Mouse (Mus musculus): ENCODE data around the gene Gm21190. TPM values are rescaled to one million over a fixed set of nuclear protein-coding genes. Genes with fewer than 3 reads are reported as not detected.
A peak's percentile ranks its signal among the peaks of the same experiment; 100 is the strongest.
"Not testable (repeated sequence)": the region's sequence is repeated elsewhere in the genome, so short reads cannot be mapped to it uniquely, and the experiment has no call there.

The Gm21190 gene
- polyA plus RNA-seq, 2 experiments = not detected

DNA sequence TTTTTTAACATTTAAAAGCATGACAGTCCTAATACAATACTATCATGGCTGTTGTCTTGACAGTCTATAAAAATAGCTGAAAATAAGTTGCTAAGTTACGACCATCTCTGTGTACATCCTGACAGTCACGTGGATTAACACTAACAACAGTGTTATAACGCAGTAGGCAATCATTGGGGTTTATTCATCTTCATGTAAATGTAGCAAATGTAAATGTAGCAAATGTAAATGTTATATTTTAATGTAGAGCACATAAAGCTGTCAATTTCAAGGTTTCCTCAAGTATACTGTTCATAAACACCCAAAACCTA is 21.8 kb downstream of the Gm21190 start:
- peak; percentile 53 for ATAC-seq (ENCODE audit: low FRiP score, low read depth)

DNA sequence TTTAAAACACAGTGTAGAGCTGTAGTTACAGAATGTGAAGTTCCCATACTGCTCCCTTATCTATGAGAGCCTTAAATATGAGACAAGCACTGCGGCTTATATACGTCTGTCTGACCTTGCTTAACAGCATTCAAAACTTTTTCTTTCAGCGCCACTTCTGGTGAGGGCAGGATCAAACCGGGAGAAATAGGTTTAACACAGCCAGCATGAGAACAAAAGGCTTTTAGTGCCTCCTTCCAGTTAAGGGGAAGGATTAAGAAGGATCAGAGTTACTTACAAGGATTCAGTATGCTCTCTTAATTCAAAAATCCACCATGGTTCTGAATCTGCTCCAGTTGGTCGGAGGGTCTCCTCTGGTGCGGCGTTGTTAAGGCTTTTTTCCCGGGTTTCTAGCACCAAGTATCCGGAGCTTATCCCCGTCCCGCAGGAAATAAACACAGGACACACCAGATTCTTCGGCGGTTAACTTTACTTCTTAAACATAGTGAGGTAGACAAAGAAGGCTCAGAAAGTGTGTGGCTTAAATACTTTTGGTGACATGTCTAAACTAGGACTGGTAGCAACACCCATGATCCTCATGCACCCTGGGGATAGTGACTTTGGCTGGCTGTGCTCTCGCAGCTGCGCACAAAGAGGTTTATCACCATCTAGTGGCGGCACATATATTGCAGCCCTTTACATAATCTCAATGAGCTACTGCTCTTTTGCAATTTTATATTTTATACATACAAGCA is 22.3 kb downstream of the Gm21190 start:
- H3K27me3 ChIP-seq (ENCODE audit: control insufficient read depth, insufficient read depth, low read length) = no peaks in the 10 kb centered on the region
- TF ChIP-seq POLR2A (IDR thresholded peaks at IDR 0.05; ENCODE audit: borderline replicate concordance, extremely low read depth, insufficient read depth, insufficient read length) = no peak
- no peak overlapping the region for H3K9ac ChIP-seq (ENCODE audit: low read depth, low read length, severe bottlenecking)
- ATAC-seq (ENCODE audit: low FRiP score, low read depth) = peak; percentile 65
- peak; percentile 79 for DNase-seq (ENCODE audit: low spot score)
- peak overlapping the region; percentile 13; the same call in 1 of the 2 replicates for H3K4me2 ChIP-seq (replicated peaks; ENCODE audit: low read depth, low read length, severe bottlenecking)
- H3K4me3 ChIP-seq (replicated peaks; ENCODE audit: low read length) = peak overlapping the region; percentile 13
- H3K4me1 ChIP-seq (ENCODE audit: control insufficient read depth, insufficient read depth, low read length) = no peaks in the 10 kb centered on the region
- whole genome bisulfite sequencing = 53% methylated on average over 16 of the region's 16 CpGs
- H3K27ac ChIP-seq (replicated peaks; ENCODE audit: low read depth, low read length) = no peak overlapping the region
- H3K9me3 ChIP-seq (ENCODE audit: control insufficient read depth, low read length) = peaks cover 12% of the 10 kb centered on the region
- H3K36me3 ChIP-seq (ENCODE audit: control insufficient read depth, insufficient read depth, low read length) = no peaks in the 10 kb centered on the region

More for the DNA sequence above, 21.8 kb downstream of the Gm21190 start:
- H3K4me3 ChIP-seq (replicated peaks; ENCODE audit: low read length) = no peak overlapping the region
- H3K27ac ChIP-seq (replicated peaks; ENCODE audit: low read depth, low read length) = no peak overlapping the region
- no peaks in the 10 kb centered on the region for H3K27me3 ChIP-seq (ENCODE audit: control insufficient read depth, insufficient read depth, low read length)
- H3K9me3 ChIP-seq (ENCODE audit: control insufficient read depth, low read length) = peaks cover 15% of the 10 kb centered on the region
- H3K9ac ChIP-seq (ENCODE audit: low read depth, low read length, severe bottlenecking) = no peak overlapping the region
- no peak for DNase-seq (ENCODE audit: low spot score)
- 71% methylated on average over 3 of the region's 3 CpGs for WGBS
- no peaks in the 10 kb centered on the region for H3K36me3 ChIP-seq (ENCODE audit: control insufficient read depth, insufficient read depth, low read length)
- no peak overlapping the region for H3K4me2 ChIP-seq (replicated peaks; ENCODE audit: low read depth, low read length, severe bottlenecking)
- TF ChIP-seq POLR2A (IDR thresholded peaks at IDR 0.05; ENCODE audit: borderline replicate concordance, extremely low read depth, insufficient read depth, insufficient read length) = no peak
- no peaks in the 10 kb centered on the region for H3K4me1 ChIP-seq (ENCODE audit: control insufficient read depth, insufficient read depth, low read length)

DNA sequence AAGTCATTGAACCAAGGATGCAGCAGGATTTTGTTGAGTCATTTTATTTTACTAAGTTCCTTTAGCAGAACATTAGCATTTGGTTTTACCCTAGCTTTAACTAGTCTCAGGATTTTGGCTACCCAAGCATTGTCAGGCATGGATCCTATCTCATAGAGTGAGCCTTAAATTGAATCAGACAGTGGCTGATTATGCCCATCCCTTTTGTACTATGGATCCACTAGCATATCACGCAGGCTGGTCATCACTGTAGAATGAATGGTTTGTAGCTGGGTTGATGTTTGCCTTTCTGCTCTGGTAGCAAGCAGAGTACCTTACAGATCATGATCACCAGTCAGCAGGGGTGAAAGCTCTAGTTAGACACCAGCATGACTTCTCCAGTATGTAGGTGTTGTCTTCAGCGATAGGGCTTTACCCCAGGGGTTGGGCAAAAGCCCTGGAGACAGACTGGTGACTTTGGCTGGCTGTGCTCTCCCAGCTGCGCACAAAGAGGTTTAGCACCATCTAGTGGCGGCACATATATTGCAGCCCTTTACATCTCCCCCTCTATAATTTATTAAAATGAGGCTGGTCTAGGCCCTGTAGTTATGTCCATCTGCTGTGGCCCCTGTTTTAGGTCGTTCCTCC is 30.1 kb downstream of the Gm21190 start:
- peak; percentile 75; the same call in 1 of the 2 replicates for ATAC-seq (ENCODE audit: low FRiP score, low read depth)
- not testable (repeated sequence) for H3K27me3 ChIP-seq (ENCODE audit: control insufficient read depth, insufficient read depth, low read length); DNase-seq (ENCODE audit: low spot score); H3K27ac ChIP-seq (replicated peaks; ENCODE audit: low read depth, low read length); H3K36me3 ChIP-seq (ENCODE audit: control insufficient read depth, insufficient read depth, low read length); H3K4me1 ChIP-seq (ENCODE audit: control insufficient read depth, insufficient read depth, low read length); H3K9me3 ChIP-seq (ENCODE audit: control insufficient read depth, low read length); H3K9ac ChIP-seq (ENCODE audit: low read depth, low read length, severe bottlenecking); H3K4me3 ChIP-seq (replicated peaks; ENCODE audit: low read length); H3K4me2 ChIP-seq (replicated peaks; ENCODE audit: low read depth, low read length, severe bottlenecking)
- 37% methylated on average over 5 of the region's 5 CpGs for WGBS

DNA sequence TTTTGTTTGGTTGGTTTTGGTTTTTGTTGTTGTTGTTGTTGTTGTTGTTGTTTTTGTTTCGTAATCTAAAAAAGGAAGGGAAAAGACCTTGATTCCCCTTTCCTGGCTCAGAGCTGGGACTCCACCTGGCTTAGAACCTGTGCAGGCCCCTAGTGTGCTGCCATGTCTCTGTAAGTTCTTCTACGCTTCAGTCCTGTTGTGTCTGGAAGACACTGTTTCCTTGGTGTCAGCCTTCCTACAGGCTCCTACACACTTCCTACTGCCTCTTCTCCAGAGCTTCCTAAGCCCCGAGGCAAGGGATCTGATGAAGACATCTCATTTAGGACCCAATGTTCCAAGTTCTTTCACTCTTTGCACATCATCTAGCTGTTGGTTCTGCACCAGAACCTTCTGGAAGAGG is 30.7 kb downstream of the Gm21190 start:
- not testable (repeated sequence) for H3K36me3 ChIP-seq (ENCODE audit: control insufficient read depth, insufficient read depth, low read length); H3K9me3 ChIP-seq (ENCODE audit: control insufficient read depth, low read length); H3K27ac ChIP-seq (replicated peaks; ENCODE audit: low read depth, low read length); H3K4me1 ChIP-seq (ENCODE audit: control insufficient read depth, insufficient read depth, low read length); H3K4me3 ChIP-seq (replicated peaks; ENCODE audit: low read length); H3K4me2 ChIP-seq (replicated peaks; ENCODE audit: low read depth, low read length, severe bottlenecking); H3K27me3 ChIP-seq (ENCODE audit: control insufficient read depth, insufficient read depth, low read length); H3K9ac ChIP-seq (ENCODE audit: low read depth, low read length, severe bottlenecking); ATAC-seq (ENCODE audit: low FRiP score, low read depth)
- DNase-seq (ENCODE audit: low spot score) = peak; percentile 1
- 76% methylated on average over 3 of the region's 3 CpGs for WGBS

DNA sequence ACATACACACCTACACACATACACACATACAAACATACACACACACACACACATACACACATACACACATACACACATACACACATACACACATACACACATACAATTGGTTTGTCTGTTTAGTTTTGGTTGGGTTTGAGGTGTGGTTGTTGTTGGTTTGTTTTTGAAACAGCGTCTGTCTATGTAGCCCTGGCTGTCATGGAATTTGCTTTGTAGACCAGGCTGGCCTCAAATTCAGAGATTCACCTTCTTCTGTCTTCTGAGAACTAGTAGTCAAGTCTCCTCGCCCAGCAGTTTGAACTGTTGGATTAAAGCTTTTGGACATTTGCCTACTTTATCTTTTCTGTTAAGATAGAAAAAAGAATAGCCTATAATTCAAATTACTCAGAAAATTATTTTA is 38.1 kb downstream of the Gm21190 start:
- H3K27ac ChIP-seq (replicated peaks; ENCODE audit: low read depth, low read length); H3K9me3 ChIP-seq (ENCODE audit: control insufficient read depth, low read length); H3K27me3 ChIP-seq (ENCODE audit: control insufficient read depth, insufficient read depth, low read length); H3K4me2 ChIP-seq (replicated peaks; ENCODE audit: low read depth, low read length, severe bottlenecking); H3K36me3 ChIP-seq (ENCODE audit: control insufficient read depth, insufficient read depth, low read length); ATAC-seq (ENCODE audit: low FRiP score, low read depth); H3K9ac ChIP-seq (ENCODE audit: low read depth, low read length, severe bottlenecking); H3K4me1 ChIP-seq (ENCODE audit: control insufficient read depth, insufficient read depth, low read length); H3K4me3 ChIP-seq (replicated peaks; ENCODE audit: low read length): not testable (repeated sequence)
- peak; percentile 2 for DNase-seq (ENCODE audit: low spot score)
- WGBS = 59% methylated on average over 2 of the region's 2 CpGs
